Mouse (Mus musculus) layer of hippocampus, postnatal 10 days (tissue): ENCODE results near the gene Tomm40. TPM values are rescaled to one million over a fixed set of nuclear protein-coding genes. Genes with fewer than 3 reads are reported as not detected.

Experiments
- DNase-seq, 2 experiments: peaks; one replicate each; pipeline ENCODE4 v3.0.0; 2021; ENCODE audit warnings: low spot score in 2 of 2
- total RNA-seq, 2 experiments: library from RNA; stranded (reverse); gene quantifications; 2 replicates each; pipeline ENCODE4 v1.2.3; 2021

Gene Tomm40
- total RNA-seq, 2 experiments from 2014 or later: 113 to 115 TPM

GRCm38 (mm10) chr7:19713196-19713595 lies 2.0 kb downstream of the Tomm40 start:
- no peak for DNase-seq

- DNase-seq: no peak
Measured at GRCm38 (mm10) chr7:19712414-19712813, 2.8 kb downstream of the Tomm40 start.

GRCm38 (mm10) chr7:19710650-19711049 lies 4.6 kb downstream of the Tomm40 start:
- DNase-seq: no peak

- DNase-seq: no peak
Measured at GRCm38 (mm10) chr7:19705271-19705670, 10.0 kb downstream of the Tomm40 start.

- DNase-seq: no peak
Measured at GRCm38 (mm10) chr7:19704475-19704874, 10.8 kb downstream of the Tomm40 start.

- DNase-seq: no peak
Measured at GRCm38 (mm10) chr7:19702859-19703555, 12.2 kb downstream of the Tomm40 start.

GRCm38 (mm10) chr7:19701069-19701761 lies 14.0 kb downstream of the Tomm40 start:
- DNase-seq: peak; percentile 73 to 79

- no peak for DNase-seq
Measured at GRCm38 (mm10) chr7:19700299-19701068, 14.8 kb downstream of the Tomm40 start.

GRCm38 (mm10) chr7:19699827-19700148 lies 15.4 kb downstream of the Tomm40 start:
- DNase-seq: no peak

- peak; percentile 71 to 76 for DNase-seq
Measured at GRCm38 (mm10) chr7:19698907-19699826, 16.1 kb downstream of the Tomm40 start, which contains the start of gene Apoe. TSS of gene Apoe (minus strand) at chr7:19699188.

- DNase-seq: no peak
Measured at GRCm38 (mm10) chr7:19697949-19698906, 17.0 kb downstream of the Tomm40 start.

- no peak for DNase-seq
Measured at GRCm38 (mm10) chr7:19696336-19696873, 18.8 kb downstream of the Tomm40 start.

GRCm38 (mm10) chr7:19695881-19696280 lies 19.4 kb downstream of the Tomm40 start:
- no peak for DNase-seq

GRCm38 (mm10) chr7:19695213-19695594 lies 20.0 kb downstream of the Tomm40 start:
- DNase-seq: no peak

GRCm38 (mm10) chr7:19694336-19695212 lies 20.7 kb downstream of the Tomm40 start:
- peak; percentile 30 to 46 for DNase-seq

GRCm38 (mm10) chr7:19693421-19693820 lies 21.8 kb downstream of the Tomm40 start:
- peak; percentile 52 to 72 for DNase-seq

GRCm38 (mm10) chr7:19691873-19692865 lies 23.1 kb downstream of the Tomm40 start, which contains the start of gene Apoc1:
TSS of gene Apoc1 (minus strand) at chr7:19692660.
- no peak for DNase-seq
